Mouse (Mus musculus) brain, embryonic 14.5 days (tissue): Measurements from ENCODE around the gene Ube2e1.

Experiments used
- CTCF ChIP-seq: fragments of 200-500 bp; IDR thresholded peaks from 2 replicates; pipeline ENCODE4 v1.5.1; 2012; ENCODE audit warnings: inconsistent platforms, mild to moderate bottlenecking, moderate library complexity, borderline replicate concordance; ENCODE audit not compliant: insufficient read depth, insufficient read length; ENCODE audit errors: extremely low read depth
- POLR2A ChIP-seq: fragments of 200-500 bp; IDR thresholded peaks from 2 replicates; pipeline ENCODE4 v1.6.1; 2012; ENCODE audit warnings: mild to moderate bottlenecking, inconsistent platforms, borderline replicate concordance; ENCODE audit not compliant: poor library complexity, insufficient read depth, insufficient read length, severe bottlenecking; ENCODE audit errors: extremely low read depth

GRCm38 (mm10) chr14:18287391-18287790 lies 44.3 kb downstream of the Ube2e1 start:
- no peak for TF ChIP-seq POLR2A
- TF ChIP-seq CTCF: no peak
